Mouse (Mus musculus) forebrain, embryonic 11.5 days (tissue): ENCODE measurements at regions not wholly inside any gene's neighbourhood (a gene's known extent, or its start where the extent isn't known, plus 50 kb on each side); places are given as distances from the start of the nearest gene placed in this dataset.

Source experiments
- ATAC-seq: fragments of 200-750 bp; cut with Nextera tagmentation; replicated peaks from 2 replicates; pipeline ENCODE4 v1.8.0; 2017; ENCODE audit warnings: moderate TSS enrichment; ENCODE audit not compliant: low FRiP score
- DNase-seq: peaks from one replicate; pipeline ENCODE4 v3.0.0-alpha.2; 2017; ENCODE audit warnings: low spot score
- H3K27ac ChIP-seq: fragments of 300-500 bp; sonication (generic); 2 replicates; pipeline ENCODE4 v1.5.1; 2014; ENCODE audit warnings: low read depth, low read length
- H3K27me3 ChIP-seq: fragments of 300-500 bp; sonication (generic); 2 replicates; pipeline ENCODE4 v1.6.1; 2014; ENCODE audit warnings: mild to moderate bottlenecking, low read length, mixed read lengths; ENCODE audit not compliant: control insufficient read depth, insufficient read depth
- H3K36me3 ChIP-seq: fragments of 300-500 bp; sonication (generic); 2 replicates; pipeline ENCODE4 v1.6.1; 2014; ENCODE audit warnings: mild to moderate bottlenecking, low read length, moderate library complexity, mixed read lengths; ENCODE audit not compliant: control insufficient read depth, insufficient read depth
- H3K4me1 ChIP-seq: fragments of 300-500 bp; sonication (generic); replicated peaks from 2 replicates; pipeline ENCODE4 v1.6.1; 2014; ENCODE audit warnings: low read length, mixed read lengths; ENCODE audit not compliant: control insufficient read depth, insufficient read depth
- H3K4me2 ChIP-seq: fragments of 300-500 bp; sonication (generic); 2 replicates; pipeline ENCODE4 v1.6.1; 2014; ENCODE audit warnings: low read depth, mild to moderate bottlenecking, low read length, moderate library complexity, mixed read lengths; ENCODE audit not compliant: severe bottlenecking
- H3K4me3 ChIP-seq: fragments of 300-500 bp; sonication (generic); 2 replicates; pipeline ENCODE4 v1.5.1; 2014; ENCODE audit warnings: low read depth, low read length
- H3K9ac ChIP-seq: fragments of 300-500 bp; sonication (generic); 2 replicates; pipeline ENCODE4 v1.6.1; 2014; ENCODE audit warnings: low read length
- H3K9me3 ChIP-seq: fragments of 300-500 bp; sonication (generic); 2 replicates; pipeline ENCODE4 v1.6.1; 2016; ENCODE audit warnings: low read length, mixed read lengths; ENCODE audit not compliant: control insufficient read depth
- WGBS: fragments of 180-500 bp; shearing (Covaris S2); extraction: QIAGEN DNeasy Blood & Tissue Kit; methylation state at CpG from one replicate; pipeline ENCODE4 v1.1.7; 2014; 5-methylcytosine and 5-hydroxymethylcytosine counted together

DNA sequence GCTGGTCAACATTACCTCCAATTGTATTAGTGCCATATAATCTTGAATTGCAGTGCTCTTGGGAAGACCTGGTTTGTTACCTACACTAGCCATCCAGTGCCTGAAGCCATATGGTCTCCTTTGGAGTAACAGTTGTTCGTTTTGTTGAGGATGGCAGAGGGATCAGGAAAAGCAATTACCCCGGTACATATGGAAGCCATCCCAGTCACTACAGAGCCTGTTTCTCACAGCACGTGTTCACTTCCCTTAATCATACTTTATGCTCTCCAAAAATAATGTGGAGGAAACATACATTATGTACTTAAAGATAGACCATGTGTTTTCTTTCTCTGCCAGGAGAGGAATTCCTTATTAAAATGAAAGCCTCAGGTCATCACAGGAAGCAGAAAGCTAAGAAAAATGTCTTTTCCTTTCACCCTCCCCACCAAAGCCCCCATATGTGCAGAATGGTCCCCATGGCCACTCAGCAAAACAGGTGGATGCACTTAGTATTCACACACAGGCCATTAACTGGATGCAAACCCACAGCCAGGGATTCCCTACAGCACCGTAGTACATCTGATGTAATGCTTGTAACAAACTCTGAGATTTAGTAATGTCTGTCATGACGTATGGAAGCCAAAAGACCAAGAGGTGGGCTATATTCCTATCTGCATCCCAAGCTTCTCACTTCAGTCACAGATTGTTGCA lies 397.4 kb upstream of the Mctp2 start:
- H3K27me3 ChIP-seq: no peaks in the 10 kb centered on the region
- no peak overlapping the region for H3K27ac ChIP-seq
- H3K9me3 ChIP-seq: no peaks in the 10 kb centered on the region
- no peaks in the 10 kb centered on the region for H3K4me1 ChIP-seq
- 86% methylated on average over 5 of the region's 5 CpGs for WGBS
- H3K36me3 ChIP-seq: no peaks in the 10 kb centered on the region
- DNase-seq (no peak), ATAC-seq (no peak)
- no peak overlapping the region for H3K4me3 ChIP-seq
- H3K4me2 ChIP-seq: no peak overlapping the region
- H3K9ac ChIP-seq: no peak overlapping the region

DNA sequence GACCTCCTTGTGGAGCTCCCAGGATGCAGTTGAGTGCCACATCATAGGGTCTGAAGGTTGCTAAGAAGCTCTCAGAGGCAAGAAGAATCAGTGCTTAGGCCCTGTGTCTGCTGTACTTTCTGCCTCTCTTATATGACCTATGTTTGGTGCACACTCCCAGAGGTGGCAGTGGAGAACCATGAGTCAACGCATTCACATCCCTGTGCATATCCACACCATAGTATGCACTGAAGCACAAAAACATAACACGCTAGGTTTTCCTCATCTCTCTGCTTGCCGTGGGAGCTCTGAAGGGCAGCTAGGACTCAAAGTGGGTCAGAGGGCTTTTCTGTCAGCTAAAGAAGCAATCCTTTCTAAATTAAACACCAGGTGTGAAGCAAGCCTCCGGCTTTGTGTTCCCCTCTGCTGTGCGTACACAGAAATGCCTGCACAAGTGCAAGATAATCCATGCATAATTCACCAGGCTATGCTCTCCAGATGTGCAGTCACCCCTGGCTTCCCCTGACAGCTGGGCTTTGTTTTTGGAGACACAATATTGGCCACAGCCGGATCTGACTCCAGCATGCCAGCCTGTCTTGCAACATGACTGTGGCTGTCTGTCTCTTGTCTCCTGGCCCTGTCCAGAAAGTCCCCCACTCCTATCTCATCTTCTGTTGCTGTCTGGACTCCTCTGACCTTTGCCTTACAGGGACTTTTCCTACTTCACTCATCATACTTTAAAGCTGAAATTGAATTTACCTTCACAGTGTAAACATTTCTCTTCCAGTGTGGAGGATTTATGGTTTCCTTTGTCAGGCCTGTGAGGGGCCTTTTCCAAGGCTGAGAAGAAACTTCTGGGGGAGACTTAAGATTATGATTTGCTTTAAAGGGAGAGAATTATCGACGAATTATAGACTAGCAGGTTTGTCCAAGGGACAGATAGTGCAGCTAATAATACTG lies 405.1 kb upstream of the Mctp2 start:
- no peak overlapping the region for H3K27ac ChIP-seq
- 69% methylated on average over 8 of the region's 8 CpGs for WGBS

DNA sequence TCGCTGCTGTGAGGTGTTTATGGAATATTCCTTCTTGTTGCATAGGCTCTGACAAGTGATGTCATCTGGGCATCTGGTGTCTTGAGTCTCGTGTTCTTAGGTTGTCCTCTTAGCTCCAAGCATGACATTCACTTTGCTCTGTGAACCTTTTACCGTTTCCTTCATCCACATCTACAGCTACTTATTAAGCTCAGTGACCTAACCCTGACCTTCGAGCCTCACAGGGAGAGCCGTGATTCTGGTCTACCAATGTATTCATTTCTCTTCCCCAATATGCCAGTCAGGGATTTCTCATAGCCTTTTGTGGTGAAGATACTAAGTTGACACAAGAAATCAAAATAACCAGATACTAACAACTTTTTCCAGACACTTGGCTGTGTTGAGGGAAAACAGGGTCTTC lies 409.0 kb upstream of the Mctp2 start:
- Histone ChIP-seq H3K4me3 (no peak overlapping the region), H3K27me3 (no peaks in the 10 kb centered on the region), H3K27ac (no peak overlapping the region), H3K9me3 (no peaks in the 10 kb centered on the region), H3K9ac (no peak overlapping the region), H3K36me3 (no peaks in the 10 kb centered on the region), H3K4me1 (no peaks in the 10 kb centered on the region), H3K4me2 (no peak overlapping the region)
- DNase-seq (no peak), ATAC-seq (no peak)
- 76% methylated on average over 5 of the region's 5 CpGs for WGBS

More for the DNA sequence above, 405.1 kb upstream of the Mctp2 start:
- Histone ChIP-seq H3K4me3 (no peak overlapping the region), H3K4me1 (no peaks in the 10 kb centered on the region), H3K9me3 (no peaks in the 10 kb centered on the region), H3K4me2 (no peak overlapping the region), H3K9ac (no peak overlapping the region), H3K36me3 (no peaks in the 10 kb centered on the region), H3K27me3 (no peaks in the 10 kb centered on the region)
- ATAC-seq: no peak
- DNase-seq: no peak

- no peaks in the 10 kb centered on the region for H3K27me3 ChIP-seq
- H3K4me2 ChIP-seq: no peak overlapping the region
- H3K36me3 ChIP-seq: no peaks in the 10 kb centered on the region
- ATAC-seq (no peak), DNase-seq (no peak)
- H3K9me3 ChIP-seq: no peaks in the 10 kb centered on the region
- H3K9ac ChIP-seq: no peak overlapping the region
- no peak overlapping the region for H3K27ac ChIP-seq
- 76% methylated on average over 1 of the region's 1 CpGs for WGBS
- no peaks in the 10 kb centered on the region for H3K4me1 ChIP-seq
- no peak overlapping the region for H3K4me3 ChIP-seq
Measured at GRCm38 (mm10) chr7:72716051-72716450, 409.6 kb upstream of the Mctp2 start.

DNA sequence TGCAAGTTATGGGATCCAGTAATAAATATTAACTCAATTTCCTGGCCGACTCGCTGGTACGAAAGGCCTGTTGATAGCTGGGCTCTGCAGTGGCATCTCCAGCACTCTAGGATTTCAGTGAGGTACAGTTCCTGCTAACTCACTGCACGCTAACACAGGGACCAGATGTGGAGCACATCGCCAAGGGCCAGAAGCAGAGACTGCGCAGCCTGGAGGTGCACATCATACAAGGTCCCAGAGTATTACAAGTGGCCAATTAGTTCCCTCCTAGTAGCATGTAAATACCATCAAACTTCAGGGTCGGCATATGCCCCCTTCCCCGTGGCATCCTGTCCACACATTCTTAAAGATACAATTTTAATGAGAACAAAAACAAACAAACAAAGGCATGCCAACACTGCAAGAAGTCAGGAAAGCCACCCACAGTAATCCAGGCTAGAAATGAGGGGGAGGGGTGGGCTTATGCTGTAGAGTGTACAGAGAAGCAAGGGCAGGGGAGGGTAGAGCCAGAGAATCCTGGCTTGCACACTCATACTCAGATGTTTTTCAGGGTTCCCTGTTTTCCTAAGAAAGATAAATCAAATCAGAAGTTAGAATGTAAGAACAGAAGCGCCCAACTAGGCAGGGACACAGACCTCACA lies 419.9 kb upstream of the Mctp2 start:
- H3K4me1 ChIP-seq: no peaks in the 10 kb centered on the region
- H3K9me3 ChIP-seq: no peaks in the 10 kb centered on the region
- no peak overlapping the region for H3K27ac ChIP-seq
- DNase-seq (no peak), ATAC-seq (no peak)
- H3K36me3 ChIP-seq: no peaks in the 10 kb centered on the region
- no peak overlapping the region for H3K4me3 ChIP-seq
- no peaks in the 10 kb centered on the region for H3K27me3 ChIP-seq
- H3K4me2 ChIP-seq: no peak overlapping the region
- 72% methylated on average over 9 of the region's 9 CpGs for WGBS
- H3K9ac ChIP-seq: no peak overlapping the region

DNA sequence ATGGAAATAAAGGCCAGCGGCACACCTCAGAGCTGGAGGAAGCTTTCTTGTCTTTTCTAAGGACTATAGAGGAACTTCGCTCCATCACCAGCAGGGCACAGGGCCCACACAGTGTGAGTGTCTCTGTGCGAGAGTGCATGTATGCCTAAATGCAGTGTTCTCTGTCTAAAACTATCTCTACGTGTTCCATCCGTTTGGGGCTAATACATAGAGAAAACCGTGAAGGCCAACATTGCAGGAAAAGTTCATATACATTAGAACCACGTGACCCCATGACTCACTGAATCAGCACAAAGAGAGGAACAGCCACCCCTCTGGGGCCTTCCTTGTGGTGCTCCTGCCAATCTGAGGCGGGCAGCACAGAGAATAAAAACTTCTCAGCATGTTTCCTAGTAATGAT lies 431.4 kb upstream of the Mctp2 start:
- no peak overlapping the region for H3K4me3 ChIP-seq
- peak; percentile 64; the same call in 1 of the 2 replicates for ATAC-seq
- no peak overlapping the region for H3K9ac ChIP-seq
- WGBS: 61% methylated on average over 8 of the region's 8 CpGs
- DNase-seq: no peak
- no peak overlapping the region for H3K27ac ChIP-seq
- no peaks in the 10 kb centered on the region for H3K27me3 ChIP-seq
- H3K4me2 ChIP-seq: no peak overlapping the region
- no peaks in the 10 kb centered on the region; the same call in 1 of the 2 replicates for H3K4me1 ChIP-seq
- no peaks in the 10 kb centered on the region for H3K36me3 ChIP-seq
- no peaks in the 10 kb centered on the region for H3K9me3 ChIP-seq

- no peak overlapping the region for H3K4me3 ChIP-seq
- no peak; the same call in 1 of the 2 replicates for ATAC-seq
- H3K27me3 ChIP-seq: no peaks in the 10 kb centered on the region
- DNase-seq: no peak
- no peak overlapping the region for H3K27ac ChIP-seq
- H3K4me1 ChIP-seq: no peaks in the 10 kb centered on the region; the same call in 1 of the 2 replicates
- WGBS: 75% methylated on average over 13 of the region's 13 CpGs
- H3K4me2 ChIP-seq: no peak overlapping the region
- no peaks in the 10 kb centered on the region for H3K36me3 ChIP-seq
- no peaks in the 10 kb centered on the region for H3K9me3 ChIP-seq
- H3K9ac ChIP-seq: no peak overlapping the region
Measured at GRCm38 (mm10) chr7:72738324-72738944, 432.0 kb upstream of the Mctp2 start.

- ATAC-seq (no peak), DNase-seq (no peak)
- Histone ChIP-seq H3K4me3 (no peak overlapping the region), H3K4me1 (no peaks in the 10 kb centered on the region; the same call in 1 of the 2 replicates), H3K27ac (no peak overlapping the region), H3K36me3 (no peaks in the 10 kb centered on the region), H3K9me3 (no peaks in the 10 kb centered on the region), H3K4me2 (no peak overlapping the region), H3K27me3 (no peaks in the 10 kb centered on the region), H3K9ac (no peak overlapping the region)
- WGBS: 73% methylated on average over 2 of the region's 2 CpGs
Measured at GRCm38 (mm10) chr7:72742376-72742775, 436.0 kb upstream of the Mctp2 start.
